Mouse (Mus musculus): Measurements from ENCODE around the gene Vps45. TPM values are rescaled to one million over a fixed set of nuclear protein-coding genes. Genes with fewer than 3 reads are reported as not detected.

Gene Vps45
- polyA plus RNA-seq, 1 experiment from 2014 or later, result 17.6 TPM

DNA sequence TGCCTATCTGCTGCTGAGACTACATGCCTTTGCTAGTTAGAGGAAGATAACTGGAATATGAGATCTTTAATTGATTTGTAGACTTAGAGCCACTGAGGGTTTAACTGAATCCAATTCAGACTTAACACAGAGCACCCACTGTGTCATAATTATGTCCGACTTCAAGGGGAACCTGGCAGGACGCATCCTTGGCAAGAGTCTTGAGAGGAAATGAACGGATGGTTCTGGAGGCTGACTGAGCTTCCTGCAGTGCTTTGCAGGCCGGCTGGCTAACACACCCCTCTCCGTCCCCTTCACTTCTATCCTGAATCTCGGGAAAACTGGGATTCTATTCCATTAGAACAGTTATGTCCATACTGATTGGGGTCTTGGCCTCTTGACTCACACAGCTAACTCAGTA lies 49.8 kb downstream of the Vps45 start:
- no peaks in the 10 kb centered on the region for H3K27me3 ChIP-seq (replicated peaks)
- no peak overlapping the region for H3K9ac ChIP-seq
- no peaks in the 10 kb centered on the region for H3K9me3 ChIP-seq (replicated peaks)
- no peak for ATAC-seq
- WGBS (ENCODE audit: insufficient replicate concordance), result 69% methylated on average over 6 of the region's 6 CpGs
- H3K36me3 ChIP-seq, result no peaks in the 10 kb centered on the region
- H3K4me1 ChIP-seq, result no peaks in the 10 kb centered on the region
- no peak overlapping the region for H3K27ac ChIP-seq
- no peak overlapping the region for H3K4me2 ChIP-seq
- no peak overlapping the region for H3K4me3 ChIP-seq

DNA sequence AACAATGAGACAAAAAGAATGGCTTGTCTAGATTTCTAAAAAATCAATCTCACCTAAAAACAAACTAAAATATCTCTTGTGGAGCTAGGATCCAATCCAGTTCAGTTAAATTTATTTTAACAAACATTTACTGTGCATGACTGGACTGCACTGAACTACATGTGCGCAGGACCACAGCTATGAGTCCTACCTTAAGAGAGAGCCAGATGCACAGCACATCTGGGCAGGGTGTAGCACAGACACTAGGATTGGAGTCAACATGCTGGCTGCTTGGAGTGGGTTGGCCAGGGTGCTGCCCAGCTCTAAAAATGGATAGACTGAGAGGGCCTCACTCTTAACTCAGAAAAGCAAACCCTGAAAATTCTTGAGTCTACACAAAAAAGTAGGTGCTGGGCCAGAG lies 56.7 kb downstream of the Vps45 start:
- no peak overlapping the region for H3K4me3 ChIP-seq
- 90% methylated on average over 1 of the region's 1 CpGs for WGBS (ENCODE audit: insufficient replicate concordance)
- no peaks in the 10 kb centered on the region for H3K9me3 ChIP-seq (replicated peaks)
- H3K9ac ChIP-seq, result no peak overlapping the region
- H3K4me2 ChIP-seq, result no peak overlapping the region
- no peak for ATAC-seq
- no peaks in the 10 kb centered on the region for H3K36me3 ChIP-seq
- peaks cover 44% of the 10 kb centered on the region for H3K4me1 ChIP-seq
- H3K27me3 ChIP-seq (replicated peaks), result peaks cover 14% of the 10 kb centered on the region
- H3K27ac ChIP-seq, result no peak overlapping the region

- H3K9me3 ChIP-seq (replicated peaks), result no peaks in the 10 kb centered on the region
- H3K4me1 ChIP-seq, result peaks cover 49% of the 10 kb centered on the region
- H3K4me2 ChIP-seq, result no peak overlapping the region
- no peak for ATAC-seq
- H3K27me3 ChIP-seq (replicated peaks), result peaks cover 20% of the 10 kb centered on the region
- WGBS (ENCODE audit: insufficient replicate concordance), result 45% methylated on average over 9 of the region's 9 CpGs
- no peak overlapping the region for H3K9ac ChIP-seq
- no peak overlapping the region for H3K27ac ChIP-seq
- no peak overlapping the region for H3K4me3 ChIP-seq
- H3K36me3 ChIP-seq, result no peaks in the 10 kb centered on the region
Measured at GRCm38 (mm10) chr3:96000921-96001501, 57.3 kb downstream of the Vps45 start.

DNA sequence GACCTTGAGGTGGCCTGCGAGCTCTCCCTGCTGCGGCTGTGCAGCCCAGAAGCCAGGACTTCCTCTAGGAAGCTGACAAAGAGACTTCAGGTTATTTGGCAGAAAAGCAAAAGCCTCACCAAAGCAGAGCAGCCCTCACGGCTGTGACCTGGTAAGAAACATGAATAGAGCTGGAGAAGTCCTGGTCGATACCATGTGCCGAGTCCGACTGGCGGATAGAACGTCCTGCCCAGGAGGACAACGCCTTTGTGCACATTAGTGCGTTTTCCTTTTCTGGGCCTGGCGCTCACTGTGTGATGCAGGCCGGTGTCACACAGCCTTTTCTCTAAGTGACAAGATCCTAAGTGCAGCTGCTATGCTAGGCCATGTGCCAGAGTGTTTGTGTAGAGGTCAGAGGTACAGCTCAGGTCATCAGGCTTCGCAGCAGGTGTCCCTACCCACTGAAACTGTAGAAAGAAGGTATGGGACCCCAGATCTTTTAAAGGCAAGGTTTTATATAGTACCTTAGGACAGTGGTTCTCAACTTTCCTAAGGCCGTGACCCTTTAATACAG lies 58.1 kb downstream of the Vps45 start:
- Histone ChIP-seq H3K9ac (peak overlapping the region; percentile 40; the same call in 1 of the 2 replicates), H3K4me2 (peak overlapping the region; percentile 41), H3K27ac (peak overlapping the region; percentile 82), H3K9me3 (replicated peaks) (no peaks in the 10 kb centered on the region), H3K4me3 (no peak overlapping the region), H3K36me3 (no peaks in the 10 kb centered on the region), H3K27me3 (replicated peaks) (peaks cover 28% of the 10 kb centered on the region), H3K4me1 (peaks cover 57% of the 10 kb centered on the region)
- WGBS (ENCODE audit: insufficient replicate concordance), result 72% methylated on average over 14 of the region's 14 CpGs
- no peak for ATAC-seq

GRCm38 (mm10) chr3:95999308-96000079 lies 58.8 kb downstream of the Vps45 start:
- peak overlapping the region; percentile 41 for H3K4me2 ChIP-seq
- peak; percentile 89 for ATAC-seq
- peaks cover 35% of the 10 kb centered on the region for H3K27me3 ChIP-seq (replicated peaks)
- no peaks in the 10 kb centered on the region for H3K36me3 ChIP-seq
- peak overlapping the region; percentile 82 for H3K27ac ChIP-seq
- no peaks in the 10 kb centered on the region for H3K9me3 ChIP-seq (replicated peaks)
- peak overlapping the region; percentile 40 for H3K9ac ChIP-seq
- 52% methylated on average over 12 of the region's 12 CpGs for WGBS (ENCODE audit: insufficient replicate concordance)
- H3K4me1 ChIP-seq, result peaks cover 62% of the 10 kb centered on the region
- no peak overlapping the region for H3K4me3 ChIP-seq

DNA sequence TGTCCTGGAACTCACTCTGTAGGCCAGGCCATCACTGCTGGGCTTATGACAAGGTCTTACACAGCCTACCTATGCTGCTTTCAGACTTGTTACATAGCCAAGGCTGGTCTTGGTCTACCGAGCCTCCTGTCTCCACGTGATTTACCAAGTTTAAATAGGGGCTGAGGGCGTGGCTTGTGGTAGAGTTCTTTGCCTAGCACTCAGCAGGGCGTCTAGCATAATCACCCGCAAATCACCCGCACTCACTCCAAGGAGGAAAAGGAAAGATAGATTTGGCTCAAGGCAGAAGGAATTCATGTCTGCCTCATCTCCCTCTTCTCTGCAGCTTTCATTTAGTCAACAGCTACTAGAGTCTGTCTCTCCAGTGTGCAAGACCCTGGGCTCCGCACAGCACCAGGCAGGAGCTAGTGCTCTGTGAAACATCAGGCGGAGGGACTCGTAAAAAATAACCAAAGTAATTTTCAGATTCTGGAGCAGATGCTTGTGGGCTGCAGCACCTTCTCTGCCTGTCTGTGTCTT lies 61.0 kb downstream of the Vps45 start:
- ATAC-seq, result no peak
- Histone ChIP-seq H3K4me2 (peak overlapping the region; percentile 96), H3K4me3 (no peak overlapping the region), H3K4me1 (peaks cover 79% of the 10 kb centered on the region), H3K36me3 (no peaks in the 10 kb centered on the region; the same call in 1 of the 2 replicates), H3K27me3 (replicated peaks) (peaks cover 56% of the 10 kb centered on the region), H3K9me3 (replicated peaks) (no peaks in the 10 kb centered on the region), H3K9ac (no peak overlapping the region), H3K27ac (no peak overlapping the region)
- WGBS (ENCODE audit: insufficient replicate concordance), result 31% methylated on average over 9 of the region's 9 CpGs

DNA sequence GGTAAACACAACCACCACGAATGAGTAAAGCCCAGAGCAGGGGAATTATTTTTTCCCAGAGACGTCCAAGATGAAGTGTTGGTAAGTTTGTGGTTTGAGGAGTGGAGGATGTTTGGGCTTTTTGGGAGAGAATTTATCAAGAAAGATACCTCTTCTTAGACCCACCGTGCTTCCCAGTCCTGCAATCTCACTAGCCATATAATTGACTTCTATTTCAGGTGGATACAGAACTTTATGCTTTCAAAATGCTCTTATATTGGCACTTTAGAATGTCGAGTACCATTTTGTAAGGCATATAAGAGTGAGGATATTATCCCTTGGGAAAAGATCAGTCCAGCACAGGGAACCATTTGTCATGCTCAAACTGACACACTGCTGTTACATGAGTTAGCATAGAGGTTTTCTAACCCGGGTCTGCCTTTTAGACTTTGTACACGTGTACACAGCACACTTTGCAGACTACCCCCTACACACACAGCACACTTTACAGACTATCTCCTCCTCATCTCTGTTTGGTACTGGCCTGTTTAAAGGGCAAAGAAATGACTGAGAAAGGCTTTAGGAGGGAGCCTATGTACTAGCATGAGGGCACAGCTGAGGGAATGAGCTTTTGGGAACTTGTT lies 61.7 kb downstream of the Vps45 start:
- H3K27ac ChIP-seq, result peak overlapping the region; percentile 84; the same call in 1 of the 2 replicates
- H3K4me3 ChIP-seq, result peak overlapping the region; percentile 75
- H3K4me1 ChIP-seq, result peaks cover 79% of the 10 kb centered on the region
- H3K4me2 ChIP-seq, result peak overlapping the region; percentile 96
- 22% methylated on average over 6 of the region's 6 CpGs for WGBS (ENCODE audit: insufficient replicate concordance)
- no peaks in the 10 kb centered on the region for H3K9me3 ChIP-seq (replicated peaks)
- peaks cover 4% of the 10 kb centered on the region; the same call in 1 of the 2 replicates for H3K36me3 ChIP-seq
- ATAC-seq, result no peak
- H3K27me3 ChIP-seq (replicated peaks), result peaks cover 56% of the 10 kb centered on the region
- peak overlapping the region; percentile 77 for H3K9ac ChIP-seq

GRCm38 (mm10) chr3:95995802-95996428 lies 62.4 kb downstream of the Vps45 start, which contains the start of gene Plekho1:
Gene Plekho1 (minus strand): TSS chr3:95996001.
- H3K4me2 ChIP-seq, result peak within 1 kb of the TSS; percentile 96
- H3K9me3 ChIP-seq (replicated peaks), result no peaks in the 10 kb centered on the region
- peaks cover 76% of the 10 kb centered on the region for H3K4me1 ChIP-seq
- H3K36me3 ChIP-seq, result peaks cover 5% of the 10 kb centered on the region; the same call in 1 of the 2 replicates
- WGBS (ENCODE audit: insufficient replicate concordance), result under 1% methylated on average over 75 of the region's 84 CpGs
- H3K27ac ChIP-seq, result peak within 1 kb of the TSS; percentile 84
- H3K9ac ChIP-seq, result peak within 1 kb of the TSS; percentile 77
- H3K4me3 ChIP-seq, result peak within 1 kb of the TSS; percentile 75
- ATAC-seq, result peak; percentile 32
- H3K27me3 ChIP-seq (replicated peaks), result peaks cover 56% of the 10 kb centered on the region

DNA sequence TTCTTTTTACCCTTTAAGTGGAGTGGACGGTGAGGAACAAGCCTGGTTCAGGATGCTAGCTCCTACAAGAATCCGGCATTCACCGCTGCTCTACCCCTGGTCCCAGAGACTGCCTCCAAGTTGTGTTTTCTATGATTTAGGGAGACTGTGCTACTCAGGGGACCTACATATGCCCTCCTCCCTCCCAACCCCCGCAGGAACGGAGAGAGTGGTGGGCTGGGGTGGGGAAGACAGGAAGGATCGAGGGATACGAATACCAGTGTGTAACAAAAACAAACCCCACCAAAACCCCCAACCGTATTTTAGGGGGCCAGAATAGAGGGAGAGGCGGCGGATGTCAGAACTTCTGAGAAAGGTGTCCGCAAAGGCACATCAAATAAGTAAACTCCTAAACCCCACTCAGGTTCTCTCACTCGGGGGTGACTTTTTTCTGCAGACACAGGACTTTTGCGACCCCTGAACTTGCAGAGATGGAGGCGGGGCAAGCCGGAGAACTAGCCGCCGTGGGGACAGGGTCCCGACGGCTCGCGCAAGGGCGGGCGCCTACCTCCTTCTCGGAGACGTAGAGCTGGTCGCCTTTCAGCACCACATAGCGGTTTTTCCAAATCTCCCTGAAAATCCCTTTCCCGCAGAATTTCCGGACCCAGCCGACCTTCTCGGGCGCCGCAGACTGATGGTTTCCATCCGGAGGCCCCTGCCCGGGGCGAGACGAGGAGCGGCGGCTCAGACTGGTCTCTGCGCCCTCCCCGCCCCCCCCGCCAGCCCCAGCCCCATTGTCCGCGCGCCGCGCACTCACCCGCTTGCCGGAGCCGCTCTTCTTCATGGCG lies 63.1 kb downstream of the Vps45 start:
- Histone ChIP-seq H3K27me3 (replicated peaks) (peaks cover 56% of the 10 kb centered on the region), H3K9ac (peak overlapping the region; percentile 77), H3K4me2 (peak overlapping the region; percentile 96), H3K9me3 (replicated peaks) (no peaks in the 10 kb centered on the region), H3K4me1 (peaks cover 69% of the 10 kb centered on the region), H3K27ac (peak overlapping the region; percentile 84), H3K4me3 (peak overlapping the region; percentile 75), H3K36me3 (peaks cover 11% of the 10 kb centered on the region)
- 2% methylated on average over 50 of the region's 51 CpGs for WGBS (ENCODE audit: insufficient replicate concordance)
- ATAC-seq, result no peak

GRCm38 (mm10) chr3:95994381-95994846 lies 63.9 kb downstream of the Vps45 start:
- no peak for ATAC-seq
- H3K36me3 ChIP-seq, result peaks cover 19% of the 10 kb centered on the region
- peak overlapping the region; percentile 77; the same call in 1 of the 2 replicates for H3K9ac ChIP-seq
- peaks cover 61% of the 10 kb centered on the region for H3K4me1 ChIP-seq
- H3K27me3 ChIP-seq (replicated peaks), result peaks cover 56% of the 10 kb centered on the region
- H3K4me2 ChIP-seq, result peak overlapping the region; percentile 96
- no peaks in the 10 kb centered on the region for H3K9me3 ChIP-seq (replicated peaks)
- H3K27ac ChIP-seq, result peak overlapping the region; percentile 84
- WGBS (ENCODE audit: insufficient replicate concordance), result 14% methylated on average over 6 of the region's 6 CpGs
- H3K4me3 ChIP-seq, result peak overlapping the region; percentile 75

Data from liver, embryonic 12.5 days (tissue).